Mouse (Mus musculus) A20 (cell line): ENCODE results near the gene Lgals1.
"Not testable (repeated sequence)": the region's sequence is repeated elsewhere in the genome, so short reads cannot be mapped to it uniquely, and the experiment has no call there.

ENCODE experiments used
- DNase-seq: peaks from one replicate; pipeline ENCODE4 v3.0.0-alpha.2; 2011; ENCODE audit warnings: low read depth, low spot score

Lgals1 gene

DNA sequence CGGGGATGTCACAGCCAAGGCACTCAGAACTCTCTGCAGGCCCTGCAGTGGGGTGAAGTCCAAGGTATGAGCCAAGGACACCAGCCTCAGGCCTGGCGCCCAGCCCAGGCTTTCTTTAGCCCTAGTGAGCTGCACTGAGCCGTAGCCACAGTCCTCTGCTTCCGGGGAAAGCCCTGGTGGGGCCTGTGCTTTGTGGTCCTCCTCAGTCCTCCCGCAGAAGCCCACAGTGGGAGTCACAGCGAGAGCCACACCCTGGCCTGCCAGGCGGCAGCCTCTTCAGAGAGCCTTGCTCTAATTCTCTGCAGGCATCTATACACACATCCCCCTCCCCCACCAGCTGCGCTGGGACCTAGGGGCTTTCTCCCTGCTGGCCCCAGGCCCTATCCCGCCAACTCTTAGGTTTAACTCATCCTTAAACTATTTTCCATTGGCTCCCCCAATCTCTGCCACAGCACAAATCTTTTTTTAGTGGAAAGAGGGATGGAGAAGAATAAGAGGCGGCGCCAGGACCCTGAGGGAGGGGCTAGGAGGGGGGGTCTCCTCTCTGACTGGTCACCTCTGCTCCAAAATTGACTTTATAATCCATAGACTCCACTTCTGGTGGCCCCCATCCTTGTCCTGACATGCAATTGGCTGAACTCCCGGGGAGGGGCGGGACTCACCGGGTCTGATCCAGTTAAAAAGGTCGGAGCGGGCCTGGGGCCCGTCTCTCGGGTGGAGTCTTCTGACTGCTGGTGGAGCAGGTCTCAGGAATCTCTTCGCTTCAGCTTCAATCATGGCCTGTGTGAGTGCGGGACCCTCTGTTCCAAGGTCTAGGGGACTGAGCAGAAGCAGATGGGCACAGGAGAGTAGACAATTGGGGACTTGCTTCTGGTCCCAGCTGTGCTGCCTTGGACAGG is at the start of gene Lgals1:
TSS of gene Lgals1 (plus strand) at position 705 of the 899 bp plus-strand sequence.
- DNase-seq = no peak

DNA sequence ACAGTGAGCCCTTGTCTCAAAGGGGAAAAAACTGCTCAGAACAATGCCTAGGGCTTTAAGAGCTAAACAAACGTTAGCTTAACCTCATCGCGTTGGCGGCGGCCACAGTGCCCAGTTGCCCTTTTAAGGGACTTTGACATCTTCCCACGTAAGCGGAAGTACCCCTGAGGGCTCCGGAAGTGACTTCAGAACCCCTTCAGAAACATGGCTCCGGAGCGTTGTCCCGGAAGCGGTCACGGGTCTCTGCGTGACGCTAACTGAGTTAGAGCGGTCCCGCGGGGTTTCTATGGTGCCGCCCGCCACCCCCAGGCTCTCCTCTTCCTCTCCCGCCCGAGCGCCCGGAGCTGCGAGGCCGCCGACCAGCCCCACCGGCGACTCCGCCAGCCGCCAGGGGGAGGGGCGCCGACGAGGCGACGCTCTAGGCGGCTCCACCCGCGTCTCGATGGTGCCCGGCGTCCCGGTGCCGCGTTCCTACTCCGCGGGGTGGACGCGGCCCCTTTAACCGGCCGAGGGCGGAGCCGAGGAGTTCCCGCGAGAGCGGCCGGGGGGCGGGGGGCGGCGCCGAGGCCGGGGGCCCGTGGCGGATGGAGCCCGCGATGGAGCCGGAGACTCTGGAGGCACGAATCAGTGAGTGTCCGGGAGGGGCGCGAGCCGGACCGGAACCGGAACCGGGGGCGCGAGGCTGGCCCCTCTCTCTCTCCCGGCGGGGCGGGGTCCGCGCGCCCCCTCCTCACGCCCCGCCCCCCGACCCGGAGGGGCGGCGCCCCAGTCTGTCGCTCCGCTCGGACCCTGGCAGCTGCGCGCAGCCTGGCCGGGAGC is 49.3 kb upstream of the Lgals1 start, which contains the start of gene Gga1:
TSS of gene Gga1 (plus strand) at position 200 of the 819 bp plus-strand sequence.
- DNase-seq = peak; percentile 98

DNA sequence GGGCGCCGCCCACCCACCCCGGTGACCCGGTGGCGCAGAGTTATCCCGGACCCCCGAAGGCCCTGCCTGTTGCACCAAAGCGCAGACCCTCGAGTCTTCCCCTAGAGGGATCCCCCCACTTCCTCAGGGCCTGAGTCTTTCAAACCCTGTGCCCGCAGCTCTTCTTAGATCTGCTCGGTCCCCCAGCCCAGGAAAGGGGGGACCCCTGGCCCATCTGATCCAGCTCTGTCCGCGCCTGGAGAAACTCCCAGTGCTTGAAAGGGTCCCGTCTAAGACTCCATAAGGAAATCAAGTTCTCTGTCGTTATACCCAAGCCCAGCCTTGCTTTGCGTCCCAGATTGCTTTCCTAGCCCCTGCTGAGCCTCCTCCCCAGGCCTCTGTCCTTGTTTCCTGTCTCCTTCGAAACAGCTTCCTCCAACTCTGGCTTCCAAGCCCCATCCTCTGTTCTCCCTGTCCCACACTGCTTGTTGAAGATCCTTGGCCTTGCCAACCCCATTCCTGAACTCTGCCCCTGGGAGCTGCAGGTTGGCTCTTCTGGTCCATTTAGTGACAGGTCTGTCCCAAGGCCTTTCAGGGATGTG is 48.6 kb upstream of the Lgals1 start:
- DNase-seq = no peak

DNA sequence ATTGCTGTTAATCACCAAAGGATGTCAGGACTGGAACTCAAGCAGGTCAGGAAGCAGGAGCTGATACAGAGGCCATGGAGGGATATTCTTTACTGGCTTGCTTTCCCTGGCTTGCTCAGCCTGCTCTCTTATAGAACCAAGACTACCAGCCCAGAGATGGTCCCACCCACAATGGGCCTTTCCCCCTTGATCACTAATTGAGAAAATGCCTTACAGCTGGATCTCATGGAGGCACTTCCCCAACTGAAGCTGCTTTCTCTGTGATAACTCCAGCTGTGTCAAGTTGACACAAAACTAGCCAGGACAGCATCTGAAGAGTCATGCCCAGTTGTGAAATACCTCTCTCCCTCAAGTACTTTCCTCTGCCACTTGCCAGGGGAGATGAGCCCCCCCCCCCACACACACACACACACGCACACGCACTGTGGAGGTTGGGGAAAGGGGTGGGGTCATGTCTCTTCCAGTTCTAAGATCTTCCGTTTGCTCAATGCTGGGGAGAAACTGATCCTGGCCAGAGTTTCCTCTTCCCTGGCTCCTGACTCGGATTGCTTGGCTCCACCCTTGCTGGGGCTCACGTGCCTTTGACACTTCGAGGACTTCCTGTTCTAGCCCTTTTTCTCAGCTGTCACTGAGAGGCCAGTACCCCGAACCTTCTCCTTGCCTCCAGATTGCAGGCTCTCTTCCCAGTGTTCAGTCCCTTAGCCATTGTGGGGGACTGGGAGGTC is 47.6 kb upstream of the Lgals1 start:
- not testable (repeated sequence) for DNase-seq

DNA sequence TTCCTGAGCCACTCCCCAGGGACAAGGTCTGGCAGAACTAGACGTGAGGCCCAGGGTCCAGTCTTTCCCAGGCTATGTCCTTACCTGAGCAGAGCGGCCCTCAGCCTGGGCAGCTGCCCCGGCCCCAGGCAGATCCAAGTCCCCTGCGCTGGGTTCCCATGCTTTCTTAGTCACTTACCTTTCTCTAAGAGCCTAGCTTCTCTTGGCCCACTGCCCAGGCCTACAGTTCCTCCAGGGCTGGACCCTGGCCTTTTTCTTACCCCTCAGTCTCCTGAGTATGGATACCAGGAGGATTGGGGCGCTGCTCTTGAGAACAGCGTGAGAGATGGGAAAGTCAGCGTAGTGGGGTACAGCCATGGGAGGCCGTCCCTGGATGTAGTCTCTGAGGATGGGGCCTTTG is 46.1 kb upstream of the Lgals1 start:
- DNase-seq = no peak

DNA sequence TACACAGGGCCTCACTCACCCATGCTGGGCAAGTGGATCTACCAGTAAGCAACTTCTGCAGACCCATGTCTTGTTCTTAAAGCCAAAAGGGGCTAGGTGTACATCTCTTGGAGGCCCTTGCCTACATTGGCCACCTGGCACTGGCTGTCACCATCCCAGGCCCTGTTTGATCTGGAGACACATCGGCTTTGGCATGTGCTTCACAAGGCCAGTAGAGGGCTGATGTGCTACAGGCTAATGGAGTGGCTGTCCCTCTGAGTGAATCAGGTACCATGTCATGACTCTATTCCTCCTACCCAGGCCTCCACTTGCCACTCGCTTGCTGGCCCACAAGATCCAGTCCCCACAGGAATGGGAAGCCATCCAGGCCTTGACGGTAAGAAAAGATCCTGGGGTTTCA is 44.7 kb upstream of the Lgals1 start:
- DNase-seq = no peak

DNA sequence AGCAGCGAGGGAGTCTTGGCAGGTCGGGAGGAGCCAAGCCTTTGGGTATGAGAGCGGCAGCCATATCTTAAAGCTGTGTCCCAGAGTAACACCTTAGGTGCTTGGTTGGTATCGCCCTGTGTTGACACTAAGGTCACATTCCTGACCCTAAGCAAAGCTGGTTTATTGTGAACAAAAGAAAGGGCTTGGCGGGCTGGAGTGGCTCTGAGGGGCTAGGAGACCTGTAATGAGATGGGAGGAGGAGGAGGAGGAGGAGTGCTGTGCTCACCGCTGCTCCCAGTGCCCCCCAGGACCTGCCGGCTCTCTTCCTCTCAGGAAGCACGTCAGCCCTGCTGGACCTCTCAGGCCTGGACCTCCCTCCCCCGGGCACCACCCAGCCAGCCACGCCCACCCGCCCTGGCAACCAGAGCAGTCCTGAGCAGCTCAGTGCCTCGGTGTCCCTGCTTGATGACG is 37.1 kb upstream of the Lgals1 start:
- no peak for DNase-seq

DNA sequence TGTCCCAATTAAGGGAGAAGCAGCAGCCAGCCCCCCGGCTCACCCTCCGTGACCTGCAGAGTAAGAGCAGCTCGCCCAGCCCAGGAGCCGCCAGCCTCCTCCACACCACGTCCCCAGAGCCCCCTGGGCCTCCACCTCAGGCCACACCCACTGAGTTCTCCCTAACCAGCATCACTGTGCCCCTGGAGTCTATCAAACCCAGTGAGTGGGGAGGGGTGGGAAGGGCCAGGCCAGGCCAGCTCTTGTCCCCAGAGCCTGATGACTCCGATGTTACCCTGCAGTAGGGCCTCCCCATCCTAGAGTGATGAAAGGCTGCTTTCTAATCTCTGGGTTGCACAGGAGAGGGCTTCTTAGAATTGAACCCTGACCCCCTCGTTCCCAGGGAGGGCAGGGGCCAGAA is 34.1 kb upstream of the Lgals1 start:
- DNase-seq = no peak

DNA sequence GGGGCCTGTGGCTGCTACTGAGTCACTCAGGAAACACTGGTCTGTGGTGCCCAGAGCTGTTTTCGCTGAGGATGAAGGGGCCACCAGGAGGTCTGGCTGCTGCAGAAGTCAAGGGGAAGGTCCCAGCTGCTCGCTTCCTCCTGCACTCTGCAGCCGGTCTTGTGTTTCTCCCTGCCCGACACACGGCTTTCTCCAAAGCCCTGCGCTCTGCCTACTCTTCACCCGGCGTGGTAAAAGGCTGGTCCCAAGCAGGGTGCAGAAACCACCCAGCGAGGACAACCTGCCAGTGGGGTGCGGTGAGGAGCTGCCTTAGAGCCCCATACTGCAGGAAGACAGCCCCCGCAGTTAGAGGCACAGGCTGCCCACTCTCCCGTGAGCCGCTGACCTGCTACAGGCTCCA is 31.8 kb upstream of the Lgals1 start:
- peak; percentile 34 for DNase-seq

DNA sequence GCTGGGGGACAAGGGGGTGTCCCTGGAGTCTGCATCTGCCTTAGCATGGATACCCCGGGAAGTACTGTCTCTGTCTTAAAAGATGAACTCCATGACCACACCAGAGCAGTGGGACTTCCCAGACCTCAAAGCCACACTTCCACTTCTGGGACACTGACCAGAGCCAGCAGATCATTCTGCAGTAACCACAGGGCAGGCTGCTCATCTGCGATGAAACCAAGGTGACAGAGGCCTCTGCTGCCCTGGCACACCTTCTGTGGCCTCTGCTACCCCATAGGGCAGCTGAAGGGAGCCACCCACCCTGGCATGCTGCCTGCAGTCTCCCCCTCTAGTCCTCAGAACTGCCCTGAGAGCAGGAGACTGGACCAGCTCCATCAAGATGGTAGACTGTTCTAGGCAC is 30.8 kb upstream of the Lgals1 start:
- DNase-seq = no peak

DNA sequence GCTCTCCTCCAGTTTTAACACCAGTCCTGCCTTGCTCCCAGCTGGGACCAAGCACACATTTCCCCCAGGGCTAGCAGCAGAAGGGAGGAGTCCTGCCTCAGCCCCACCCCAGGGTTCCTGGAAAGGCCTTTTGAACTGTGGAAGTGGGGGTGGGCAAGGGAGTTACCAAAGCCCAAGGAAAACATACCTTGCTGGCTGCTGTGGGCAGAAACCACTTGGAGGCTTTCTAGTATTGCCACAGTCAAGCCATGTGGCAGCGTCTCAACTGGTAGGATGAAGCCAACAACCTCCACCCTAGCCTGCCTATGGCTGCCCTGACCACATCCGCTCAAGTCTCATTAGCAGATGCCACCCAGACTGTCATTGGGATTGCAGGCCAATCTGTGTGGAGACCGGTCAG is 30.4 kb upstream of the Lgals1 start:
- no peak for DNase-seq

DNA sequence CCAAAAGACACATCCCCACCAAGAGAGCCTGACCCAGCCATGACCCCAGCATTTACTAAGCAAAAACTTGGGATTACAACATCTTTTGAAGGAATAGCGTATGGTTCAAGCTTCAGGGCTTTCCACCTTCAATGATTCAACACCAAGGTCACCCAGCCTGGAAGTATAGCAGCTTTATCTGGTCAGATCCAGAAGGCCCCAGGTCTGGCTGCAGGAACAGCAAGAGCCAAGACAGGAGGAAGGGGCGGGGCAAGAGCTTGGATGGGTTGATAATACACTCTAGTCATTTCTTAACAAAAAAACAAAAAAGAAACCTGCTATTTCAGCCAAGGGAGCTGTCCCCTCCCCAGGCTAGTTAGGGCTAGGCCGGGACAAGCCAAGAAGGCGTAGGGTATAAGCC is 29.0 kb upstream of the Lgals1 start:
- no peak for DNase-seq

DNA sequence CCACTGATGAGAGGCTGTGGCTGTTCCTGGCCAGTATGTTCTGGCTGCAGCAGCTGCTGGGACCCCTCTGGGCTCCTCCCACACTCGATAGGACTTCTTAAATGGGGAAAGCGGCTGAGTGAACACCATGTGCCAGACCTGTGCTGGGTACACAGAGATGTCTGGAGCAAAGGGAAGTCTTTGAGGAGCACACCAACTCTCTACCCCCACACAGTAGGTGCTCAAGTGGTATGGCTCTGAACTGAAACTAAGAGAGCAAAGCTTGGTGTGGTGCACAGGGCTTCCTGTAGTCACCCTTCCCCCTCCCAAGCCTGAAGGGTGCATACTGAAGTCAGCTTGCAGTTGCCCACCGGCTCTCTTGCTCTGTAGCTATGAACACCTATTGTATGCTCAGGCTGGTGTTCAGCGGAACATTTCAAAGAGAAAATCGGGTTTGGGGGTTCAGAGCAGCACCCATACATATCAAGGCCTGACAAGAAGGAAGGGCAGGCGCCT is 28.0 kb upstream of the Lgals1 start:
- DNase-seq = peak; percentile 61

DNA sequence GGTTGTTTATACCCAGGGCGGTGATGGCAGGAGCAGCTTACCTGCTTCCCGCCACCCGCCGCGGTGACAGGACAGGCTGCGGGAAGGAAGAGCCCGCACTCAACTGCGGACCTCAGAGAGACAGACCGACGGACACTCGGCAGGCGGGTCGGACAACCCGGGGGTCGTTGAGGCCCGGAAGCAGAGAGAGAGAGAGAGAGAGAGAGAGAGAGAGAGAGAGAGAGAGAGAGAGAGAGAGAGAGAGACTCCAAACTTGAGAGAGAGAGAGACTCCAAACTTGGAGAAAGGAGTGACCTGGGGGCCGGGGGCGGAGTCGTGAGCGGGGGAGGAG is 27.2 kb upstream of the Lgals1 start, which contains the start of gene Gm49510:
TSS of gene Gm49510 (plus strand) at position 259 of the 331 bp plus-strand sequence.
- no peak for DNase-seq

DNA sequence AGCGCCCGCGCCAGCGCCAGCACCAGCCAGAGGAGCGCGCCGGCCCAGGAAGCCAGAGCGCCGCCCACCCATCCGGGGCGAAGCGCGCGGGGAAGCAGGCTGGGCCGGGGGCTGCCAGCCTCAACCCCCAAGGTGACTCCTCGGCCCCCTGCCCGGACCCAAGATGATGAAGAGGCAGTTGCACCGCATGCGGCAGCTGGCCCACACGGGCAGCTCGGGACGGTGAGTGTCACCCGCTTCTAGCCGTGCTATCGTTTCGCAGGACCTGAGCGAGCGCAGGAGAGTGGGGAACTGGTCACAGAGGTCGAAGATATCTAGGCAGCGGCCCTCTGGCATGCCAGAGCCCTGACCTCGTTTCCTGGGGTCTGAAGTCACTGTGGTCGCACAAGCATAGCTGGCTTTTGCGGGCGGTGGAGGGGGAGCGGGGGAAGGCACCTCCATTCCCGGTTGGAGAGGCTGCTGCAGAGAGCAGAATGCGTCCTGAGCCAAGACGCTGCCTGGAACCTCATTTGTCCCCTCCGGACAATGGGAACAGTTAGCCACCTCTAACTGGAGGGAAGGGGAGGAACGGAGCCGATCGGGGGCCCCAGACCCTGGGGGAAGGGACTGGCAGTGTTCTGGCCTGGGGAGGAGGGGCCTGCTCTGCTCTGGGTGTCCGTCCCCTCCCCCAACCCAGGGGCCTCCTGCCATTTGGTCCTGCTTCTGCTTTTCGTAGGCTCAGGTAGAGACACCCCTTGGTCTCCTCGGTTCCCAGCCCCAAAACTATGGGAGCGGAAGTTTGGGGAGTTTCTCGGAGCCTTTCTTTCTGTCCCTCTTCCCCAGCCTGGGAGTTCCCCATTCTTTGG is 26.6 kb upstream of the Lgals1 start, which contains the start of gene Sh3bp1:
TSS of gene Sh3bp1 (plus strand) at position 29 of the 845 bp plus-strand sequence.
- DNase-seq = peak; percentile 86

DNA sequence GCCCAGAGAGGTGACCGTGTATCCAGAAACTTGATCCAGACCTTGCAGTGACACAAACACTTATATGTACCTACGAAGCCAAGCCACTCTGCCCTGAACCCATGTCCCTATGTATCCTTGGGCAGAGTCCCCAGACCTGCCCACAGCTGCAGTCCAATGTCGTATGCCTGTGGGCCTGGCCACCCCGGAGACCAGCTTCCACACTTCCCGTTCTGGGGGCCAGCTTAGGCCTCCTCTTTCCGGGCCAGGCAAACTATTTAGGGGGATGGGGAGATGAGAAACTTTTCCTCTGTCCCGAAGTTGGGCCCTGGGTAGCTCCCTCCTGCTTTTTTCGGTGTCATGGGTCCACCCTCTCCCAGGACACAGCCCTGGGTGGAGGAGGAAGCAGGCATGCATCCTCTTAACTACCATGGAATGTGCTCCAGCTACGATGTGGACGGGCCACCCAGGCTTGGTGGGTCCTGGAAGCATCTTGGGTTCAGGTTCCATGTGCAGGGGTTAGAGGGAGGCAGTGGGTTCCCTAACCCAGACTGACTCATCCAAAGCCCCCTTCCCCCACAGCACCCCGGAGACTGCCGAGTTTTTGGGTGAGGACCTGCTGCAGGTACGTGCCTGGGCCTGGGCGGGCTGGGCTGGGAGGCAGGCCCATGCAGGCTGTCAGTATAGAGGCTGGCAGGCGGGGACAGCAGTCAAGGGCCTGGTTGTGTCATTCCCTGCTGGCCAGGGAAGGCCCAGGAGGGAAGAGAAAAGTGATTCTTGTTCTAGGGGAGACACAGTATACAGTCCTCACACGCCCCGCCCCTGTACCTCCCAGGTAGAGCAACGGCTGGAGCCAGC is 25.7 kb upstream of the Lgals1 start:
- DNase-seq = no peak

DNA sequence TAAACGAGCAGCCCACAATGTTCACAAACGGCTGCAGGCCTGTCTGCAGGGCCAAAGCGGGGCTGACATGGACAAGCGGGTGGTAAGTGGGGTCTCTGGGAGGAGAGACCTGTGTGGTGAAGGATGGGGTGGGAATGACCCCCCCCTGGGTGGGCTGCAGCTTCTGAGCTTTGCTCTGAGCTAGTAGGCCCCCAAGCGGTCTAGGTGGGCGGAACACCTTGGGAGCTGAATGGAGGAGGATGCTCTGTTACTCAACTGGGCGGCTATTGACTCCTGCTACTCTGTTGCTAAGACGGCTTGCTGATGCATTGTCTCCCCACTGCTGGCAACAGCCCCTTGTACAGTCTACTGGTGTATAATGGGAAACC is 25.1 kb upstream of the Lgals1 start:
- no peak for DNase-seq

DNA sequence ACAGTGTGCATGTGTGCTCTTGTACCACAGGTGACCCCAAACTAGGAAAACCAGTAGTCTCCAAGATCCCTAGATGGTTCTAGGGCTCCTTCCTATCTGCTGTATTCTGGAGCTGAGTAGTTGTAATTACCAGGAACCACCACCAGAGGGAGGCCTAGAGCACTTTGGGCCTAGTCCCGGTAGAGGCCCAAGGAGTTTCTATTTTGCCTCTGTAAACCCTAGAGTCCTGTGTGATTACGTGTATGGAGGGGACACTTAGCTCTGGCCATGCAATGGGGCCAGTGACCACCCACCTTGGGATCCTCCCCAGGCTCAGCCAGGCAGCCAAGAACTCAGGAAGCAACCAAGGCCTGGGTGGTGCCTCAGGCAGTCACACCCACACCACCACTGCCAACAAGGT is 23.3 kb upstream of the Lgals1 start:
- peak; percentile 86 for DNase-seq

DNA sequence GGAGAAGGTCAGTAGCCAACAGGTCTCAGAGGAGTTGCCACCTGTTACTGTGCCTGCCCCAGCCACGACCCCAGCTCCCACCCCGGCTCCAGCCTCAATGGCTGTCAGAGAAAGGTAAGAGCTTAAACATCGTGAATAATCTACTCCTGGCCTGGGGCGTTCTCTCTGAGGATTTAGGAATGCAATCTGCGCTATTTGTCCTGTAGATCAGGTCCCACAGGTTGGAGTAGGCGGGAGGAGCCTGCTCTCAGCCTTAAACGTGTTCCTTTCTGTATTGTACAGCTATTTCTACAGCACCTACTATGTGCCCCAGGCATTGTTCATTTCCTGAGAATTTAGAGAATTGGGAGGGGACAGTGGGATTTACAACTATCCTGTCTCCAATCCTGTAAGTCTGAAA is 18.1 kb upstream of the Lgals1 start:
- no peak for DNase-seq
